Mouse (Mus musculus): ENCODE measurements around the gene Cldn9.

The Cldn9 gene

DNA sequence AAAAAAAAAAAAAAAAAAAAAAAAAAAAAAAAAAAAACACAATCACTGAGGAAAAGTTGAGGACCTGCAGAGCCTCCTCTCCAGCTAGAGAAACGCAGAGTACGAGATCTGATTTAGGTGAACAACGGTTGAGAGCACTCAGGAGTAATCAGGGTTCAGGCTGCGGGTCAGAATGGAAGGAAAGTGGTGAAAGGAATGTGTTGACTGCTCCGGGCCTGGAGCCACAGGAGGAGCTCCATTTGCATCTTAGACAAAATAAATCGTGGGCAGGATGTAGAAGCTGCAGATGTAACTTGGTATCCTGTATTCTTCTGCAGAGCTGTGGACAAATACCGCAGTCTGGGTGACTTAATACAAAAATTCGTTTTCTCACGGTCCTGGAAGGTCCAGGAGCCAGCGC is 37.9 kb downstream of the Cldn9 start:
- no peak for DNase-seq (ENCODE audit: low read depth)

DNA sequence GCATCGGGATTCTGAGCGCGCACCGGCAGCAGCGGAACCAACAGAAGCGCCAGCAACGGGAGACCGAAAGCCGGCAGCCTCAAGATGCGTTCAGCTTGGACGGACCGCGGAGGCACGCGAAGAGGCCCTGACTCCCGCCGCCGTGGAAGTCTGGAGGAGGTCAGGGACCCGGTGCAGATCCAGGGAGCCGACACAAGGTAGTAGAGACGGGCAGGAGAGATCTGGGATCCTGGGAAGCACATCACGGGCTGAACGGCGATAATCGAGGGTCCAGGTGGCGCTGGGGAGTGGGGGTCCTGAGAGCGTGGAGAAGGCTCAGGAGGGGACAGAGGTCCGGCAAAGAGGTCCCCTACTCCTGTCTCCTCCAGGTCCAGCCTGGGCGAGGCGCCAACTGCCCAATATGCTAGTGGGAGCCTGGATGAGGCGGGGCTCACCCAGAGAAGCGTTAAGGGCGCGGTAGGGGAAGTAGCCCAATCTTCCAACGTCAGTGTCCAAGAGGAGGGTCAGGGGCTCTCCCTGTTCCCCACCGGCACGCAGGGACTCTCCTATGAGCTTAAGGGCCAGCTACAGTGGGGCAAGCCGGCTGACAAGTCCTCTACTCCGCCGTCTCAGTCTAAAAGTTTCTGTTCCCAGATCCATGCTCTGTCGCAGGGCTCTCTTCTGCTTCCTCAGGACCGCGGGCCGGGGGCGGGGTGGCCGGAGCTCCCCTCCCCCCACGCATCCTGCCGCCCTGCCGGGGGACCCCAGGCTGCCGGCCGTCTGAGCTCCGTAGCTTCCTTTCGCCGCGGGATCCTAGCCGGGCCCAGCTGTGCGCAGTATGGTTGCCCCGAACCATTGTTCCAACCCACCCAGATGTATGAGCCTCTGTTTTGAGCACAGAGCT is 39.0 kb downstream of the Cldn9 start, which contains the start of gene Mmp25:
Gene Mmp25 (minus strand): TSS at position 665 of the 883 bp plus-strand sequence.
- no peak for DNase-seq (ENCODE audit: low read depth)
